Mouse (Mus musculus): ENCODE measurements at regions not wholly inside any gene's neighbourhood (a gene's known extent, or its start where the extent isn't known, plus 50 kb on each side); places are given as distances from the start of the nearest gene placed in this dataset.

- TF ChIP-seq POLR2A (IDR thresholded peaks at IDR 0.05; ENCODE audit: insufficient read depth, low read depth, low read length) (no peak), CTCF (IDR thresholded peaks at IDR 0.05; ENCODE audit: insufficient read depth, low read depth, low read length) (no peak)
These were observed 53.0 kb upstream of the Mef2c start for GRCm38 (mm10) chr13:83450820-83451219.

Measured in olfactory bulb, adult 2 months (tissue).